Mouse (Mus musculus): Measurements from ENCODE around the gene Cacnb1. TPM values are rescaled to one million over a fixed set of nuclear protein-coding genes. Genes with fewer than 3 reads are reported as not detected.

The Cacnb1 gene
- total and polyA plus RNA-seq, 3 experiments, result 0.36 to 0.55 TPM; not detected in 1

GRCm38 (mm10) chr11:98021565-98022252 lies 1.1 kb downstream of the Cacnb1 start:
- dilution Hi-C loops (cut with MboI; ENCODE audit: extremely low pct_ligation_motif_present, extremely low pct_unique_long_range_greater_than_20kb, low sequenced_read_pairs) (no loop called here), in situ Hi-C loops (cut with MboI; ENCODE audit: low pct_ligation_motif_present, low pct_unique_long_range_greater_than_20kb, low sequenced_read_pairs) (no loop called here)
- Histone ChIP-seq H3K4me1 (ENCODE audit: control insufficient read depth in 1 of 2, insufficient read depth in 2 of 2) (peaks cover 17 to 53% of the 10 kb centered on the region in 2 experiments), H3K27me3 (replicated peaks) (peaks cover 30% of the 10 kb centered on the region), H3K4me2 (ENCODE audit: insufficient read depth, low read depth, poor library complexity, severe bottlenecking) (peak overlapping the region; percentile 77), H3K27ac (ENCODE audit: insufficient read depth, low read depth) (no peak overlapping the region), H3K9ac (ENCODE audit: insufficient read depth, low read depth) (peak overlapping the region; percentile 62), H3K4me3 (replicated peaks in 1 of 3; ENCODE audit: low read depth in 2 of 3, low read length in 2 of 3, poor library complexity in 1 of 3) (peak overlapping the region; percentile 51 to 70 (median 55)), H3K79me2 (replicated peaks; ENCODE audit: control insufficient read depth, extremely low read depth, insufficient read depth, poor library complexity, severe bottlenecking) (no peaks in the 10 kb centered on the region), H3K36me3 (replicated peaks in 1 of 2; ENCODE audit: control insufficient read depth in 1 of 2, insufficient read depth in 1 of 2, low read length in 1 of 2) (no peaks in the 10 kb centered on the region), H3K9me3 (replicated peaks; ENCODE audit: low read length) (no peaks in the 10 kb centered on the region)
- no peak for DNase-seq (ENCODE audit: extremely low read depth)
- no peak for TF ChIP-seq ELF1 (IDR thresholded peaks at IDR 0.05; ENCODE audit: low read depth, low read length)
- no peak for TF ChIP-seq ZKSCAN1 (IDR thresholded peaks at IDR 0.05; ENCODE audit: borderline replicate concordance, low read depth, low read length)
- 0 out of 2 replicates have a peak, but pooled peaks have one; percentile 5 for TF ChIP-seq SIN3A (IDR thresholded peaks at IDR 0.05; ENCODE audit: low read length)
- TF ChIP-seq SMC3 (IDR thresholded peaks at IDR 0.05; ENCODE audit: low read depth, low read length), result no peak

GRCm38 (mm10) chr11:98021118-98021517 lies 1.7 kb downstream of the Cacnb1 start:
- Histone ChIP-seq H3K4me3 (replicated peaks in 1 of 3; ENCODE audit: low read depth in 2 of 3, low read length in 2 of 3, poor library complexity in 1 of 3) (no peak overlapping the region), H3K9ac (ENCODE audit: insufficient read depth, low read depth) (no peak overlapping the region)

GRCm38 (mm10) chr11:98020710-98021109 lies 2.1 kb downstream of the Cacnb1 start:
- Histone ChIP-seq H3K9ac (ENCODE audit: insufficient read depth, low read depth) (no peak overlapping the region), H3K27ac (ENCODE audit: insufficient read depth, low read depth) (no peak overlapping the region), H3K4me1 (ENCODE audit: control insufficient read depth in 1 of 2, insufficient read depth in 2 of 2) (peaks cover 17 to 49% of the 10 kb centered on the region in 2 experiments), H3K36me3 (replicated peaks in 1 of 2; ENCODE audit: control insufficient read depth in 1 of 2, insufficient read depth in 1 of 2, low read length in 1 of 2) (no peaks in the 10 kb centered on the region), H3K79me2 (replicated peaks; ENCODE audit: control insufficient read depth, extremely low read depth, insufficient read depth, poor library complexity, severe bottlenecking) (no peaks in the 10 kb centered on the region), H3K27me3 (replicated peaks) (peaks cover 30% of the 10 kb centered on the region), H3K4me3 (replicated peaks in 1 of 3; ENCODE audit: low read depth in 2 of 3, low read length in 2 of 3, poor library complexity in 1 of 3) (no peak overlapping the region), H3K9me3 (replicated peaks; ENCODE audit: low read length) (no peaks in the 10 kb centered on the region), H3K4me2 (ENCODE audit: insufficient read depth, low read depth, poor library complexity, severe bottlenecking) (no peak overlapping the region)
- DNase-seq (ENCODE audit: extremely low read depth), result no peak
- TF ChIP-seq RAD21 (IDR thresholded peaks at IDR 0.05; ENCODE audit: low read depth, low read length) (no peak), EP300 (IDR thresholded peaks at IDR 0.05; ENCODE audit: low read length) (no peak), CHD2 (IDR thresholded peaks at IDR 0.05; ENCODE audit: low read length) (no peak)
- in situ Hi-C loops (cut with MboI; ENCODE audit: low pct_ligation_motif_present, low pct_unique_long_range_greater_than_20kb, low sequenced_read_pairs), result no loop called here
- dilution Hi-C loops (cut with MboI; ENCODE audit: extremely low pct_ligation_motif_present, extremely low pct_unique_long_range_greater_than_20kb, low sequenced_read_pairs), result no loop called here

More at GRCm38 (mm10) chr11:98021118-98021517, 1.7 kb downstream of the Cacnb1 start:
- in situ Hi-C loops (cut with MboI; ENCODE audit: low pct_ligation_motif_present, low pct_unique_long_range_greater_than_20kb, low sequenced_read_pairs) (no loop called here), dilution Hi-C loops (cut with MboI; ENCODE audit: extremely low pct_ligation_motif_present, extremely low pct_unique_long_range_greater_than_20kb, low sequenced_read_pairs) (no loop called here)
- Histone ChIP-seq H3K27ac (ENCODE audit: insufficient read depth, low read depth) (no peak overlapping the region), H3K27me3 (replicated peaks) (peaks cover 30% of the 10 kb centered on the region), H3K36me3 (replicated peaks in 1 of 2; ENCODE audit: control insufficient read depth in 1 of 2, insufficient read depth in 1 of 2, low read length in 1 of 2) (no peaks in the 10 kb centered on the region), H3K9me3 (replicated peaks; ENCODE audit: low read length) (no peaks in the 10 kb centered on the region), H3K79me2 (replicated peaks; ENCODE audit: control insufficient read depth, extremely low read depth, insufficient read depth, poor library complexity, severe bottlenecking) (no peaks in the 10 kb centered on the region), H3K4me2 (ENCODE audit: insufficient read depth, low read depth, poor library complexity, severe bottlenecking) (no peak overlapping the region), H3K4me1 (ENCODE audit: control insufficient read depth in 1 of 2, insufficient read depth in 2 of 2) (peaks cover 17 to 53% of the 10 kb centered on the region in 2 experiments)
- no peak for TF ChIP-seq BHLHE40 (IDR thresholded peaks at IDR 0.05; ENCODE audit: low read depth, low read length)
- no peak for TF ChIP-seq RCOR1 (conservative IDR thresholded peaks at IDR 0.05; ENCODE audit: low read depth, low read length)
- TF ChIP-seq E2F4 (IDR thresholded peaks at IDR 0.05; ENCODE audit: insufficient replicate concordance, low read depth, low read length), result no peak
- no peak for TF ChIP-seq ZMIZ1 (IDR thresholded peaks at IDR 0.05; ENCODE audit: low read depth, low read length)
- TF ChIP-seq CHD1 (IDR thresholded peaks at IDR 0.05; ENCODE audit: low read depth, low read length), result no peak
- no peak for TF ChIP-seq MXI1 (IDR thresholded peaks at IDR 0.05; ENCODE audit: low read depth, low read length)
- TF ChIP-seq USF2 (conservative IDR thresholded peaks at IDR 0.05; ENCODE audit: low read depth, low read length), result no peak
- no peak for TF ChIP-seq NELFE (IDR thresholded peaks at IDR 0.05; ENCODE audit: low read depth, low read length)
- no peak for TF ChIP-seq GABPA (IDR thresholded peaks at IDR 0.05; ENCODE audit: insufficient replicate concordance, low read depth, low read length)
- TF ChIP-seq ZNF384 (IDR thresholded peaks at IDR 0.05; ENCODE audit: low read depth, low read length), result no peak
- no peak for TF ChIP-seq POLR2AphosphoS2 (IDR thresholded peaks at IDR 0.05; ENCODE audit: low read depth, low read length)
- no peak for TF ChIP-seq SMC3 (IDR thresholded peaks at IDR 0.05; ENCODE audit: low read depth, low read length)
- TF ChIP-seq PAX5 (IDR thresholded peaks at IDR 0.05; ENCODE audit: low read length), result no peak
- no peak for TF ChIP-seq JUND (conservative IDR thresholded peaks at IDR 0.05; ENCODE audit: low read depth, low read length)
- TF ChIP-seq UBTF (IDR thresholded peaks at IDR 0.05; ENCODE audit: low read depth, low read length), result no peak
- no peak for TF ChIP-seq ZKSCAN1 (IDR thresholded peaks at IDR 0.05; ENCODE audit: borderline replicate concordance, low read depth, low read length)
- no peak for TF ChIP-seq IRF4 (IDR thresholded peaks at IDR 0.05; ENCODE audit: low read depth, low read length)
- TF ChIP-seq ETS1 (conservative IDR thresholded peaks at IDR 0.05; ENCODE audit: low read depth, low read length), result no peak
- TF ChIP-seq MAFK (IDR thresholded peaks at IDR 0.05; ENCODE audit: insufficient replicate concordance, low read length), result no peak
- no peak for TF ChIP-seq JUN (IDR thresholded peaks at IDR 0.05; ENCODE audit: insufficient read depth, low read depth, low read length)
- no peak for DNase-seq (ENCODE audit: extremely low read depth)
